Mouse (Mus musculus) olfactory bulb, adult 2 months (tissue): ENCODE measurements around the gene Gm5148. TPM values are rescaled to one million over a fixed set of nuclear protein-coding genes. Genes with fewer than 3 reads are reported as not detected.

Experiments used
- H3K27ac ChIP-seq: fragments of 200-500 bp; 2 replicates; pipeline ENCODE4 v1.5.1; 2012; ENCODE audit warnings: low read depth, low read length; ENCODE audit not compliant: insufficient read depth
- H3K4me1 ChIP-seq: fragments of 200-500 bp; 2 replicates; pipeline ENCODE4 v1.6.1; 2012; ENCODE audit warnings: low read length; ENCODE audit not compliant: control insufficient read depth, insufficient read depth
- H3K4me3 ChIP-seq: fragments of 200-500 bp; 2 replicates; pipeline ENCODE4 v1.5.1; 2012; ENCODE audit warnings: mild to moderate bottlenecking, low read depth, low read length, moderate library complexity; ENCODE audit not compliant: insufficient read depth
- CTCF ChIP-seq: fragments of 200-500 bp; IDR thresholded peaks from 2 replicates; pipeline ENCODE4 v1.5.1; 2012; ENCODE audit warnings: low read depth, mild to moderate bottlenecking, low read length, moderate library complexity; ENCODE audit not compliant: insufficient read depth
- POLR2A ChIP-seq: fragments of 200-500 bp; IDR thresholded peaks from 2 replicates; pipeline ENCODE4 v1.6.1; 2012; ENCODE audit warnings: mild to moderate bottlenecking, low read depth, low read length, moderate library complexity; ENCODE audit not compliant: insufficient read depth
- WGBS: fragments of 180-500 bp; shearing (Covaris S2); methylation state at CpG from one replicate; pipeline ENCODE4 v1.1.7; 2018; 5-methylcytosine and 5-hydroxymethylcytosine counted together
- polyA plus RNA-seq: library from polyadenylated mRNA; stranded (reverse); fragments of >200 nt; gene quantifications from 2 replicates; pipeline ENCODE4 v1.2.4, GENCODE M21; 2012; ENCODE audit warnings: low replicate concordance; ENCODE audit not compliant: missing spikeins, insufficient read depth, insufficient read length

Gm5148 gene
- polyA plus RNA-seq, 1 experiment = not detected

GRCm38 (mm10) chr3:37744050-37744449 is 19.8 kb upstream of the Gm5148 start:
- TF ChIP-seq POLR2A (no peak), CTCF (no peak)
- Histone ChIP-seq H3K27ac (no peak overlapping the region), H3K4me3 (no peak overlapping the region), H3K4me1 (no peaks in the 10 kb centered on the region)
- WGBS = 87% methylated on average over 2 of the region's 2 CpGs

DNA sequence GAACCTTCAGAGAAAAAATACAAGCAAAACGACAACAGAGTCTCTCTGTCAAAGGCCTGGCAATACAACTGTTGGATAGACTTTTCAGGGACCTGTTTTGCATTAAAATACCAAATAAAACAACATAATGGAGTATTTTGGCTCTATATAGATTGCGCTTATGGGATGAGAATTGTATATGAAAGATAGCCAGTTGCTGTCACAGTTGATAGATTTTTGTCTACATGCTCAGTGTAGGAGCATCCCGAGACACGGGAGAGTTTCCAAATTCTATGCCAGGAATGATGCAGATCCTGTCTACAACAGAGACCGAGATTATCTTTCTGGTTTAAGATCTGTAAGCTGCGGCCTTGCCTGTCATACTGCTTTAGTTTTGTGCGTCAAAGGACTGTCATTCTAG is 15.7 kb upstream of the Gm5148 start:
- TF ChIP-seq CTCF (no peak), POLR2A (no peak)
- Histone ChIP-seq H3K27ac (no peak overlapping the region), H3K4me3 (no peak overlapping the region), H3K4me1 (peaks cover 6% of the 10 kb centered on the region)
- 95% methylated on average over 7 of the region's 7 CpGs for WGBS

- WGBS = 64% methylated on average over 17 of the region's 17 CpGs
- TF ChIP-seq POLR2A = no peak
- no peak for TF ChIP-seq CTCF
- Histone ChIP-seq H3K4me1 (peaks cover 6% of the 10 kb centered on the region), H3K27ac (no peak overlapping the region), H3K4me3 (no peak overlapping the region)
Observed at GRCm38 (mm10) chr3:37738171-37738950, 14.1 kb upstream of the Gm5148 start.

DNA sequence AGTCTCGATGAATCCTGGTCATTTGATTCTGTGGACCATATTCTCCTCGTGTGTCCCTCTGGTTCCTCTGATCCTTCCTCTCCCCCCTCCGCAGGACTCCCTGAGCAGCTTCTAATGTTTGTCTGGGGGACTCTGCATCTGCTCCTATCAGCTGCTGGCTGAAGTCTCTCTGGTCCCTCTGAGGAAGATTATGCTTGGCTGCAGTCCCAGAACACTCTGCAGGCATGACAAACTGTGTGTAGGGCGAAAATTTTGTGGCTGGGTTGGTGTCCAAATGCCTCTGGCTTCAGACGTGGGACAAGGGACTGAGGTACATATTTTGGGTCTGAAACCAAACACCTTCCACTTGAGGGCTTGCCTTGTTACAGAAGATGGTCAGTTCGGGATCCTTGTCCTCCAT is 13.1 kb upstream of the Gm5148 start:
- no peak for TF ChIP-seq CTCF
- no peak for TF ChIP-seq POLR2A
- Histone ChIP-seq H3K4me3 (no peak overlapping the region), H3K27ac (no peak overlapping the region), H3K4me1 (peaks cover 6% of the 10 kb centered on the region)
- 54% methylated on average over 6 of the region's 6 CpGs for WGBS

DNA sequence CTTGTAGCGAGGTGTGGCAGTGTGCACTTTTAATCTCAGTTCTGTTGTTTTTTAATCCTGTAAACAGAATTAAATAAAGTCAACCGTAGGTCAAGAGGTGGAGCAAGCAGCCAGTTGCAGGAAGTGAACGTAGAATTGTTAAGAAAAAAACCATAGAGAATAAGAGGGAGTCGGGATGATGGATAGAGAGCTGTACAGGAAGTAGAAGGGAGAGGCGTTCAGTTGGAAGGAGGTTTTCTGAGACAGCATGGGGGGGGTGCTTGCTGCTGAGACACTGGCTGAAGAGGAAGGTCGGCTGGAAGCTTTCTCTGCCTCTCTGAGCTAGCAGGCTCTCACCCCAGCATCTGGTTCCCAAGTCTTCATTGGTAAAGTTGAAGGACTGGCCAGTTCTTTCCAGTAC is 10.9 kb upstream of the Gm5148 start:
- 88% methylated on average over 6 of the region's 6 CpGs for WGBS
- Histone ChIP-seq H3K4me1 (peaks cover 6% of the 10 kb centered on the region), H3K27ac (no peak overlapping the region), H3K4me3 (no peak overlapping the region)
- no peak for TF ChIP-seq POLR2A

GRCm38 (mm10) chr3:37729142-37729541 is 4.9 kb upstream of the Gm5148 start:
- Histone ChIP-seq H3K4me3 (no peak overlapping the region), H3K27ac (no peak overlapping the region), H3K4me1 (peaks cover 7% of the 10 kb centered on the region)
- 55% methylated on average over 4 of the region's 4 CpGs for WGBS
- TF ChIP-seq CTCF (no peak), POLR2A (no peak)

DNA sequence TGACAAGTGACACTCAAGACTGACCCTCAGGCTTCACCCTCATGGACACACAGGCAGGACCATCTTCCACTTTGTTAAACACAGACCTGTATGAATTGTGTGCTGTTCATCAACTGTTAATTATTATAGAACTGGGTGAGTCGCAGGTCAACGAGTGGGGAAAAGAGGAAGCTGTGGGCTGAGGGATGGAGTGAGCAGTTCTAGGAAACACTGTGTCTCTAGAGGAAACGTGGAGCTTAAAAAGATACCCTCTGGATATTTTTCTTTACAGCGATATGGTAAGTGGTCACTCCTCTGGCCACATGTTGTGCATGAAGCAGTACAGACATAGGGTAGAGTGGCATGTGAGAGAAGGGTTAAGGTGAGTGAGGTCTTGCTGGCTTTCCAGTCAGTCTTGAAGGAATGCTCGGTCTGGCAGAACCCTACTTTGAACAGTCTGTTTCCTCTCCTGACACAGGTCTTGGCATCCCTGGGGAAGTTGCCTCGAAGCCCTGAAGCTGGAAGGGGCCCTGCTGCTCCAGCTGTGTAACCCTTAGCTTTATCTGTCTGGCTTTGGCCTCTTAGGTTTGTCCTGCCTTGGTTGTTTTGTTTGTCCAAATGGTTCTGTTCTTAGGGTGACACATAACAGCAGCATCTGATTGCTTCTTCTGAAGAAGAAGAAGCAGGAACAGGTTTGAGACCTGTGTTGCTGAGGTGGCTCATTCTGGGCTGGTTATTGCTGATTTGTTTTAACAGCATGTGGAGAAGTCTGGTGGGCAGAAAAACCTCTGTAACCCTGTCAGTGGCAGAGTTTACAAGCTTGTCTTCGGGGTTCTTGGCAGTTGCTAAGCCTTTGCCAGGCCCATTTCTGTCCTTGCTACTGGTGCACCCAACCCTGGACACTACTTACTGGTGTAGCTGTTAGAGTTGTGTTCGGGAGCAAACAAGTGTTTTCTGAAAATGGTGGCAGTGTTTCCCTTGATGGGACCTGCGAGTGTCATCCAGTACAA is 4.1 kb upstream of the Gm5148 start:
- Histone ChIP-seq H3K27ac (no peak overlapping the region), H3K4me1 (peaks cover 14% of the 10 kb centered on the region), H3K4me3 (no peak overlapping the region)
- TF ChIP-seq CTCF (no peak), POLR2A (no peak)
- WGBS = 81% methylated on average over 9 of the region's 9 CpGs

DNA sequence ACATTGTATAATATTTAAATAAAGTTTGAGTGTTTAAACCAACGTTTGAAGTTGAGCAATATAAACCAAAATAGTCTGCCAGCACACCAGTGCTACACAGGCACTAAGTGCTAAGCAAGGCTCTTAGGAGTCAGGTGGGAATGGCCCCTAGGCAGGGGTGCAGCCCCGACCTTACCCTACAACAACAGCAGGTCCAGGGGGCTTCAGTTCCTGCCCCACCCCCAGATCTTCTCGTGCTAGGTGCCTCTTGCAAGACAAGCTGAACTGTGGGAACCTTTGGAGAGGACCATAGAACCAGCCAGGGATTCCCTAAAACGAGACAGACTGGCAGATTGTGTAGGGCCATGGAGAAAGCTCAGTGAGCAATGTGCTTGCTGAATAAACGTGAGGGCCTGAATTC is 3.1 kb upstream of the Gm5148 start:
- TF ChIP-seq POLR2A (no peak), CTCF (no peak)
- WGBS = 96% methylated on average over 5 of the region's 5 CpGs

More for the DNA sequence above, 3.1 kb upstream of the Gm5148 start:
- Histone ChIP-seq H3K27ac (no peak overlapping the region), H3K4me1 (peaks cover 21% of the 10 kb centered on the region), H3K4me3 (no peak overlapping the region)
